Mouse (Mus musculus) bone marrow macrophage, adult 2 months (primary cell): ENCODE data around the gene Tex48.

ENCODE experiments used
- CTCF ChIP-seq: IDR thresholded peaks from 2 replicates; pipeline ENCODE4 v1.5.1; 2012; ENCODE audit warnings: low read depth, mild to moderate bottlenecking, low read length, moderate library complexity
- POLR2A ChIP-seq: IDR thresholded peaks from 2 replicates; pipeline ENCODE4 v1.6.1; 2012; ENCODE audit warnings: mild to moderate bottlenecking, low read depth, low read length, borderline replicate concordance

DNA sequence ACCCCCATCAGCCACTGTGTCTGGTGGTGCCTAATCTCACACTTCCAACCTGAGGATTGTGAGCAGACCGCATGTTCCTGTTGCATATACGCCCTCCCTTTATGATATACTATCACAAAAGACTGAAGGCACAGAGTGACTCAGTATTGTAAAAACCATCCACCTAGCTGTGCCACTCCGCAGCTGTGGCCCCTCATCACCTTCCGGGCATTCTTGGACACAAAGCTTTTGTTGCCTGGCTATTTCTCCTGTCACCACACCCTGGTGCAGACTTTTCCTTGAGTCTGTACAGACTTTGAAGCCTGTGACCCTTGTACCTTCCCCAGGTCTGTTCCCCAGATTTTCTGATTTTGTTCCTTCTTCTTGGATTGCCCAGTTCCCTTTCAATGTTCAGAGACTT lies 26.2 kb downstream of the Tex48 start:
- TF ChIP-seq CTCF (no peak), POLR2A (no peak)
